Mouse (Mus musculus) hindbrain, embryonic 13.5 days (tissue): Measurements from ENCODE around the gene Kdm1a. TPM values are rescaled to one million over a fixed set of nuclear protein-coding genes. Genes with fewer than 3 reads are reported as not detected.

ENCODE experiments used
- ATAC-seq: fragments of 200-750 bp; cut with Nextera tagmentation; 2 replicates; pipeline ENCODE4 v1.8.0; 2017; ENCODE audit warnings: moderate TSS enrichment; ENCODE audit not compliant: low FRiP score
- H3K27ac ChIP-seq: fragments of 300-500 bp; sonication (generic); 2 replicates; pipeline ENCODE4 v1.5.1; 2015; ENCODE audit warnings: inconsistent platforms, mild to moderate bottlenecking, moderate library complexity
- H3K27me3 ChIP-seq: fragments of 300-500 bp; sonication (generic); 2 replicates; pipeline ENCODE4 v1.6.1; 2015; ENCODE audit warnings: mild to moderate bottlenecking, inconsistent platforms
- H3K36me3 ChIP-seq: fragments of 300-500 bp; sonication (generic); 2 replicates; pipeline ENCODE4 v1.6.1; 2015; ENCODE audit warnings: mild to moderate bottlenecking, inconsistent platforms
- H3K4me1 ChIP-seq: fragments of 300-500 bp; sonication (generic); replicated peaks from 2 replicates; pipeline ENCODE4 v1.6.1; 2015; ENCODE audit warnings: inconsistent platforms
- H3K4me2 ChIP-seq: fragments of 300-500 bp; sonication (generic); 2 replicates; pipeline ENCODE4 v1.6.1; 2015; ENCODE audit warnings: inconsistent platforms, mild to moderate bottlenecking, moderate library complexity
- H3K4me3 ChIP-seq: fragments of 300-500 bp; sonication (generic); 2 replicates; pipeline ENCODE4 v1.5.1; 2015; ENCODE audit warnings: mild to moderate bottlenecking, inconsistent platforms
- H3K9ac ChIP-seq: fragments of 300-500 bp; sonication (generic); 2 replicates; pipeline ENCODE4 v1.6.1; 2015; ENCODE audit warnings: mild to moderate bottlenecking, inconsistent platforms
- H3K9me3 ChIP-seq: fragments of 300-500 bp; sonication (generic); 2 replicates; pipeline ENCODE4 v1.6.1; 2016; ENCODE audit warnings: inconsistent platforms
- whole genome bisulfite sequencing: fragments of 180-500 bp; shearing (Covaris S2); methylation state at CpG from one replicate; pipeline ENCODE4 v1.1.7; 2015; 5-methylcytosine and 5-hydroxymethylcytosine counted together
- polyA plus RNA-seq: library from polyadenylated mRNA; unstranded; fragments of >200 nt; fragmentation: Nextera tagmentation; extraction: Ambion mirVana; gene quantifications from 2 replicates; pipeline ENCODE4 v1.2.1, GENCODE M21; 2015

The Kdm1a gene
- polyA plus RNA-seq, result 80.7 and 80.8 TPM in 2 replicates

- H3K4me1 ChIP-seq, result peaks cover 23% of the 10 kb centered on the region
- under 1% methylated on average over 45 of the region's 45 CpGs for WGBS
Measured at GRCm38 (mm10) chr4:136602568-136602967, at the start of gene Kdm1a. Gene Kdm1a (minus strand): TSS chr4:136602723.

GRCm38 (mm10) chr4:136651882-136652527 lies 49.5 kb upstream of the Kdm1a start:
- H3K9me3 ChIP-seq, result peaks cover 3% of the 10 kb centered on the region; the same call in 1 of the 2 replicates
- no peak overlapping the region for H3K4me2 ChIP-seq
- H3K4me3 ChIP-seq, result no peak overlapping the region
- peak; percentile 30 for ATAC-seq
- H3K36me3 ChIP-seq, result peaks cover 35% of the 10 kb centered on the region
- peak overlapping the region; percentile 40; the same call in 1 of the 2 replicates for H3K9ac ChIP-seq
- H3K27ac ChIP-seq, result peak overlapping the region; percentile 80
- peaks cover 30% of the 10 kb centered on the region for H3K4me1 ChIP-seq
- no peaks in the 10 kb centered on the region for H3K27me3 ChIP-seq
- 60% methylated on average over 13 of the region's 13 CpGs for WGBS

More at GRCm38 (mm10) chr4:136602568-136602967, at the start of gene Kdm1a:
- Histone ChIP-seq H3K4me2 (peak within 1 kb of the TSS; percentile 76), H3K4me3 (peak within 1 kb of the TSS; percentile 97), H3K27me3 (no peaks in the 10 kb centered on the region), H3K27ac (peak within 1 kb of the TSS; percentile 99), H3K9me3 (no peaks in the 10 kb centered on the region), H3K36me3 (no peaks in the 10 kb centered on the region), H3K9ac (peak within 1 kb of the TSS; percentile 99)
- peak; percentile 83 for ATAC-seq

GRCm38 (mm10) chr4:136651357-136651811 lies 48.9 kb upstream of the Kdm1a start:
- Histone ChIP-seq H3K4me1 (peaks cover 30% of the 10 kb centered on the region), H3K36me3 (peaks cover 29% of the 10 kb centered on the region), H3K27ac (peak overlapping the region; percentile 80; the same call in 1 of the 2 replicates), H3K4me3 (no peak overlapping the region), H3K4me2 (no peak overlapping the region), H3K9me3 (peaks cover 7% of the 10 kb centered on the region; the same call in 1 of the 2 replicates), H3K9ac (no peak overlapping the region), H3K27me3 (no peaks in the 10 kb centered on the region)
- 0 out of 2 replicates have a peak, but pooled peaks have one; percentile 27 for ATAC-seq
- WGBS, result 56% methylated on average over 3 of the region's 3 CpGs

GRCm38 (mm10) chr4:136650261-136650660 lies 47.7 kb upstream of the Kdm1a start:
- Histone ChIP-seq H3K36me3 (peaks cover 18% of the 10 kb centered on the region), H3K9me3 (peaks cover 7% of the 10 kb centered on the region; the same call in 1 of the 2 replicates), H3K9ac (no peak overlapping the region), H3K27me3 (no peaks in the 10 kb centered on the region), H3K4me2 (no peak overlapping the region), H3K27ac (no peak overlapping the region), H3K4me3 (no peak overlapping the region), H3K4me1 (peaks cover 30% of the 10 kb centered on the region)
- no peak for ATAC-seq
- 81% methylated on average over 8 of the region's 8 CpGs for WGBS

- H3K9ac ChIP-seq, result 0 out of 2 replicates have a peak overlapping the region, but pooled peaks have one; percentile 53
- no peaks in the 10 kb centered on the region for H3K27me3 ChIP-seq
- WGBS, result 44% methylated on average over 13 of the region's 13 CpGs
- H3K4me2 ChIP-seq, result no peak overlapping the region
- H3K4me3 ChIP-seq, result no peak overlapping the region
- ATAC-seq, result no peak
- H3K27ac ChIP-seq, result no peak overlapping the region
- peaks cover 12% of the 10 kb centered on the region for H3K36me3 ChIP-seq
- H3K9me3 ChIP-seq, result peaks cover 7% of the 10 kb centered on the region; the same call in 1 of the 2 replicates
- H3K4me1 ChIP-seq, result peaks cover 30% of the 10 kb centered on the region
Measured at GRCm38 (mm10) chr4:136649480-136650196, 47.1 kb upstream of the Kdm1a start.

GRCm38 (mm10) chr4:136648922-136649479 lies 46.5 kb upstream of the Kdm1a start:
- Histone ChIP-seq H3K36me3 (peaks cover 5% of the 10 kb centered on the region; the same call in 1 of the 2 replicates), H3K4me2 (no peak overlapping the region), H3K9ac (0 out of 2 replicates have a peak overlapping the region, but pooled peaks have one; percentile 53), H3K27ac (no peak overlapping the region), H3K9me3 (peaks cover 7% of the 10 kb centered on the region; the same call in 1 of the 2 replicates), H3K4me3 (no peak overlapping the region), H3K27me3 (no peaks in the 10 kb centered on the region), H3K4me1 (peaks cover 30% of the 10 kb centered on the region)
- 19% methylated on average over 11 of the region's 11 CpGs for WGBS
- ATAC-seq, result no peak

GRCm38 (mm10) chr4:136638890-136639289 lies 36.4 kb upstream of the Kdm1a start:
- H3K9ac ChIP-seq, result peak overlapping the region; percentile 55
- no peaks in the 10 kb centered on the region for H3K36me3 ChIP-seq
- peaks cover 22% of the 10 kb centered on the region for H3K4me1 ChIP-seq
- peaks cover 41% of the 10 kb centered on the region for H3K27me3 ChIP-seq
- ATAC-seq, result no peak
- H3K27ac ChIP-seq, result no peak overlapping the region; the same call in 1 of the 2 replicates
- no peak overlapping the region for H3K4me3 ChIP-seq
- H3K9me3 ChIP-seq, result no peaks in the 10 kb centered on the region
- H3K4me2 ChIP-seq, result peak overlapping the region; percentile 79
- WGBS, result 4% methylated on average over 10 of the region's 10 CpGs

GRCm38 (mm10) chr4:136638230-136638750 lies 35.8 kb upstream of the Kdm1a start:
- 31% methylated on average over 7 of the region's 7 CpGs for WGBS
- H3K4me2 ChIP-seq, result peak overlapping the region; percentile 79
- H3K27ac ChIP-seq, result no peak overlapping the region
- no peaks in the 10 kb centered on the region for H3K36me3 ChIP-seq
- no peaks in the 10 kb centered on the region for H3K9me3 ChIP-seq
- H3K4me3 ChIP-seq, result no peak overlapping the region
- ATAC-seq, result no peak
- H3K4me1 ChIP-seq, result peaks cover 22% of the 10 kb centered on the region
- H3K9ac ChIP-seq, result peak overlapping the region; percentile 55; the same call in 1 of the 2 replicates
- peaks cover 41% of the 10 kb centered on the region for H3K27me3 ChIP-seq

- Histone ChIP-seq H3K4me2 (peak overlapping the region; percentile 79), H3K36me3 (no peaks in the 10 kb centered on the region), H3K4me1 (peaks cover 22% of the 10 kb centered on the region), H3K9ac (peak overlapping the region; percentile 74), H3K27me3 (peaks cover 43% of the 10 kb centered on the region), H3K9me3 (no peaks in the 10 kb centered on the region), H3K4me3 (peak overlapping the region; percentile 54), H3K27ac (peak overlapping the region; percentile 76)
- 2% methylated on average over 61 of the region's 76 CpGs for WGBS
- peak; percentile 82 for ATAC-seq
Measured at GRCm38 (mm10) chr4:136637563-136638229, 35.2 kb upstream of the Kdm1a start.

GRCm38 (mm10) chr4:136636983-136637562 lies 34.5 kb upstream of the Kdm1a start:
- peak overlapping the region; percentile 79 for H3K4me2 ChIP-seq
- 18% methylated on average over 37 of the region's 37 CpGs for WGBS
- H3K4me3 ChIP-seq, result peak overlapping the region; percentile 54
- H3K36me3 ChIP-seq, result no peaks in the 10 kb centered on the region
- peak; percentile 55 for ATAC-seq
- H3K4me1 ChIP-seq, result peaks cover 22% of the 10 kb centered on the region
- H3K9ac ChIP-seq, result peak overlapping the region; percentile 74
- no peaks in the 10 kb centered on the region for H3K9me3 ChIP-seq
- H3K27me3 ChIP-seq, result peaks cover 43% of the 10 kb centered on the region
- peak overlapping the region; percentile 76 for H3K27ac ChIP-seq

GRCm38 (mm10) chr4:136636511-136636910 lies 34.0 kb upstream of the Kdm1a start:
- 0 out of 2 replicates have a peak overlapping the region, but pooled peaks have one; percentile 54 for H3K4me3 ChIP-seq
- no peak overlapping the region for H3K9ac ChIP-seq
- H3K4me1 ChIP-seq, result peaks cover 22% of the 10 kb centered on the region
- H3K36me3 ChIP-seq, result no peaks in the 10 kb centered on the region
- H3K27ac ChIP-seq, result no peak overlapping the region
- no peaks in the 10 kb centered on the region for H3K9me3 ChIP-seq
- ATAC-seq, result no peak
- WGBS, result 60% methylated on average over 5 of the region's 5 CpGs
- peaks cover 43% of the 10 kb centered on the region for H3K27me3 ChIP-seq
- H3K4me2 ChIP-seq, result peak overlapping the region; percentile 79; the same call in 1 of the 2 replicates
